Mouse (Mus musculus): ENCODE results near the gene Car6.

DNA sequence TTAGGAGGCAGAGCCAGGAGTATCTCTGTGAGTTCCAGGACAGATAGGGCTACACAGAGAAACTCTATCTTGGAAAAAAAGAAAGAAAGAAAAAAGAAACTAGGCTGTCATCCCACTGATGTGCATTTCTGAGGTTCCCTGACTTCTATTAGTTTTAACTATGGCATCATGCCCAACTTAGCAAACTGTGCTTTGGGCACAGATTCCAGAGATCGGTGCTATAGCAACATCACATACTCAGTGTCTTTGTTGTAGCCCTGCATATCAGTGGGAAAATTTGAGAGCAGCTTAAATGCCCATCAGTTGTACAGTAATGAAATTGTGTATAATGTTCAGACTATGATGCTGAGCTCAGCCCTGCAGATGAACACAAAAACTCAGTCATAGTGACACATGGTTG, 24.6 kb upstream of the Car6 start:
- no peak for TF ChIP-seq TCF12 (IDR thresholded peaks at IDR 0.05; ENCODE audit: insufficient read depth, poor library complexity, severe bottlenecking)
- TF ChIP-seq POLR2A (IDR thresholded peaks at IDR 0.05; ENCODE audit: insufficient read length, low read depth), result no peak
- no peak for TF ChIP-seq MAX (IDR thresholded peaks at IDR 0.05; ENCODE audit: low read depth)
- no peak for TF ChIP-seq REST (IDR thresholded peaks at IDR 0.05; ENCODE audit: insufficient read depth, insufficient read length)
- no peak for TF ChIP-seq CEBPB (IDR thresholded peaks at IDR 0.05; ENCODE audit: insufficient read depth, poor library complexity, severe bottlenecking)
- no peak for TF ChIP-seq MYOD1 (IDR thresholded peaks at IDR 0.05; ENCODE audit: control insufficient read depth in 1 of 3, insufficient read length in 2 of 3, low read depth in 2 of 3)
- no peak for TF ChIP-seq MYOG (IDR thresholded peaks at IDR 0.05; ENCODE audit: control insufficient read depth in 1 of 3, insufficient read depth in 1 of 3, insufficient read length in 2 of 3, low read depth in 2 of 3)
- TF ChIP-seq SRF (IDR thresholded peaks at IDR 0.05; ENCODE audit: control insufficient read depth, insufficient read length, low read depth), result no peak
- TF ChIP-seq USF1 (IDR thresholded peaks at IDR 0.05; ENCODE audit: low read depth), result no peak
- no peak for TF ChIP-seq TCF3 (IDR thresholded peaks at IDR 0.05; ENCODE audit: insufficient read length, low read depth)
